Mouse (Mus musculus): ENCODE data around the gene Eef1a2.
"Not testable (repeated sequence)": the region's sequence is repeated elsewhere in the genome, so short reads cannot be mapped to it uniquely, and the experiment has no call there.

Gene Eef1a2

GRCm38 (mm10) chr2:181156248-181157121, at the start of gene Eef1a2:
Gene Eef1a2, minus strand, starts transcription at chr2:181157014.
- DNase-seq (ENCODE audit: low spot score) = no peak

GRCm38 (mm10) chr2:181206118-181206517, 49.3 kb upstream of the Eef1a2 start:
- DNase-seq (ENCODE audit: low spot score) = peak; percentile 76

- DNase-seq (ENCODE audit: low spot score) = peak; percentile 40
These were observed 48.9 kb upstream of the Eef1a2 start for GRCm38 (mm10) chr2:181205678-181206077.

GRCm38 (mm10) chr2:181202886-181203285, 46.1 kb upstream of the Eef1a2 start:
- DNase-seq (ENCODE audit: low spot score) = no peak

- DNase-seq (ENCODE audit: low spot score) = no peak
These were observed 45.6 kb upstream of the Eef1a2 start, which contains the start of gene Ptk6 for GRCm38 (mm10) chr2:181202422-181202821. Gene Ptk6, minus strand, starts transcription at chr2:181202789.

GRCm38 (mm10) chr2:181201606-181202005, 44.8 kb upstream of the Eef1a2 start:
- DNase-seq (ENCODE audit: low spot score) = no peak

GRCm38 (mm10) chr2:181196628-181197300, 40.0 kb upstream of the Eef1a2 start:
- no peak for DNase-seq (ENCODE audit: low spot score)

- no peak for DNase-seq (ENCODE audit: low spot score)
These were observed 36.2 kb upstream of the Eef1a2 start for GRCm38 (mm10) chr2:181193044-181193443.

GRCm38 (mm10) chr2:181191936-181192335, 35.1 kb upstream of the Eef1a2 start:
- DNase-seq (ENCODE audit: low spot score) = no peak

- DNase-seq (ENCODE audit: low spot score) = not testable (repeated sequence)
These were observed 34.6 kb upstream of the Eef1a2 start for GRCm38 (mm10) chr2:181191385-181191784.

- DNase-seq (ENCODE audit: low spot score) = no peak
These were observed 32.5 kb upstream of the Eef1a2 start for GRCm38 (mm10) chr2:181189321-181189720.

GRCm38 (mm10) chr2:181188681-181189080, 31.9 kb upstream of the Eef1a2 start:
- no peak for DNase-seq (ENCODE audit: low spot score)

GRCm38 (mm10) chr2:181187121-181188000, 30.5 kb upstream of the Eef1a2 start, which contains the start of gene Ppdpf:
Gene Ppdpf, plus strand, starts transcription at chr2:181187247.
- peak; percentile 92 for DNase-seq (ENCODE audit: low spot score)

- peak; percentile 87 for DNase-seq (ENCODE audit: low spot score)
These were observed 29.8 kb upstream of the Eef1a2 start for GRCm38 (mm10) chr2:181186635-181187034.

GRCm38 (mm10) chr2:181180898-181181297, 24.1 kb upstream of the Eef1a2 start:
- no peak for DNase-seq (ENCODE audit: low spot score)

- no peak for DNase-seq (ENCODE audit: low spot score)
These were observed 21.7 kb upstream of the Eef1a2 start for GRCm38 (mm10) chr2:181178471-181178870.

GRCm38 (mm10) chr2:181178015-181178414, 21.2 kb upstream of the Eef1a2 start:
- DNase-seq (ENCODE audit: low spot score) = no peak

- no peak for DNase-seq (ENCODE audit: low spot score)
These were observed 17.8 kb upstream of the Eef1a2 start for GRCm38 (mm10) chr2:181174646-181175045.

GRCm38 (mm10) chr2:181166469-181166868, 9.7 kb upstream of the Eef1a2 start:
- DNase-seq (ENCODE audit: low spot score) = no peak

- DNase-seq (ENCODE audit: low spot score) = no peak
These were observed 4.0 kb upstream of the Eef1a2 start for GRCm38 (mm10) chr2:181160821-181161220.

- no peak for DNase-seq (ENCODE audit: low spot score)
These were observed 3.0 kb upstream of the Eef1a2 start for GRCm38 (mm10) chr2:181159771-181160170.

- DNase-seq (ENCODE audit: low spot score) = no peak
These were observed 2.3 kb upstream of the Eef1a2 start for GRCm38 (mm10) chr2:181159091-181159514.
